ENCODE assay signal across 15 mouse cellular contexts in the genomic region with DNA sequence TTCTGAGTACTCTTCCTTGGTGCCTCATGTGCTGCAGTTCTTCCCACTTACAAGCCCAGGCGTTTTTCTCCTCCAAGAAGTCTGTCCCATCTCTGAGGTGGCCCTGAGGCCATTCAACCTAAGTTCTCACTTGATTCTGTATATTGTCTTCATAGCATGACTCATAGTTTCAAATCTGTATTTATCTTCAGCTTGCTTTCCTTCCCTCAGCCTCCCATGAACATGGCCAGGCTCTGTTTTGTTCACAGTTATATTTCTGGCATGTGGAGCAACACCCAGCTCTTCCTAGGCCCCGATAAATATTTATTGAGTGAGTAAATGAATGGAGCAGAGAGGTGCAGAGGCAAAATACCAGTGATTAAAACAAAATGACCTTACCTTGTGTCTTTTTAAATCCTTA.
"Had no signal": no experiment of that assay in that cellular context is flagged by ENCODE, and none has a peak within 500 bp of the region (broad histone marks: within the 10 kb centered on the region; RNA-seq: fewer than 3 reads in every experiment).

No protein-coding gene starts in this region.

- H3K27me3 ChIP-seq: limb, embryonic 12.5 days; liver, embryonic 13.5 days; lung, embryonic 15.5 days; megakaryocyte, embryonic 14.5 days; midbrain, embryonic 12.5 days had no signal

- H3K4me1 ChIP-seq: liver, embryonic 13.5 days; lung, embryonic 15.5 days had no signal

- H3K4me3 ChIP-seq: limb, embryonic 12.5 days; liver, embryonic 13.5 days; lung, embryonic 15.5 days; megakaryocyte, embryonic 14.5 days; midbrain, embryonic 12.5 days had no signal

- H3K4me2 ChIP-seq: limb, embryonic 12.5 days; liver, embryonic 13.5 days; lung, embryonic 15.5 days; midbrain, embryonic 12.5 days had no signal

- ATAC-seq: liver, postnatal 0 days; midbrain, embryonic 16.5 days had no signal

- H3K9me3 ChIP-seq: liver, embryonic 13.5 days; lung, embryonic 15.5 days; megakaryocyte, embryonic 14.5 days; midbrain, embryonic 12.5 days had no signal

- H3K9ac ChIP-seq: limb, embryonic 12.5 days; liver, embryonic 13.5 days; liver, postnatal 0 days; lung, embryonic 15.5 days; midbrain, embryonic 12.5 days had no signal

- DNase-seq: kidney, adult 11 months; kidney, postnatal 10 days; kidney, postnatal 4 days; liver; liver, embryonic 13.5 days; liver, postnatal 0 days; lung, postnatal 14 days; right cerebral cortex, postnatal 14 days; thymus, postnatal 4 days had no signal

- H3K36me3 ChIP-seq: lung, embryonic 15.5 days; midbrain, embryonic 12.5 days had no signal

- H3K27ac ChIP-seq: limb, embryonic 12.5 days; liver, embryonic 13.5 days; lung, embryonic 15.5 days; macrophage; midbrain, embryonic 12.5 days had no signal
